Mouse (Mus musculus) midbrain, embryonic 16.5 days (tissue): ENCODE measurements around the gene Naa35. TPM values are rescaled to one million over a fixed set of nuclear protein-coding genes. Genes with fewer than 3 reads are reported as not detected.

Source experiments
- ATAC-seq: fragments of 200-750 bp; cut with Nextera tagmentation; 2 replicates; pipeline ENCODE4 v1.8.0; 2017; ENCODE audit warnings: moderate TSS enrichment
- H3K27ac ChIP-seq: fragments of 300-500 bp; sonication (generic); 2 replicates; pipeline ENCODE4 v1.5.1; 2014; ENCODE audit warnings: mild to moderate bottlenecking, low read length, mixed read lengths
- H3K27me3 ChIP-seq: fragments of 300-500 bp; sonication (generic); 2 replicates; pipeline ENCODE4 v1.6.1; 2014; ENCODE audit warnings: low read depth, low read length, mixed read lengths; ENCODE audit not compliant: control insufficient read depth, insufficient read depth
- H3K36me3 ChIP-seq: fragments of 300-500 bp; sonication (generic); 2 replicates; pipeline ENCODE4 v1.6.1; 2014; ENCODE audit warnings: mild to moderate bottlenecking, low read length, moderate library complexity, mixed read lengths; ENCODE audit not compliant: control insufficient read depth, insufficient read depth
- H3K4me1 ChIP-seq: fragments of 300-500 bp; sonication (generic); 2 replicates; pipeline ENCODE4 v1.6.1; 2014; ENCODE audit warnings: mild to moderate bottlenecking, low read length, mixed read lengths; ENCODE audit not compliant: control insufficient read depth, insufficient read depth
- H3K4me2 ChIP-seq: fragments of 300-500 bp; sonication (generic); 2 replicates; pipeline ENCODE4 v1.6.1; 2014; ENCODE audit warnings: mild to moderate bottlenecking, low read length, mixed read lengths
- H3K4me3 ChIP-seq: fragments of 300-500 bp; sonication (generic); 2 replicates; pipeline ENCODE4 v1.5.1; 2014; ENCODE audit warnings: low read depth, mild to moderate bottlenecking, low read length, moderate library complexity, mixed read lengths
- H3K9ac ChIP-seq: fragments of 300-500 bp; sonication (generic); 2 replicates; pipeline ENCODE4 v1.6.1; 2014; ENCODE audit warnings: low read depth, low read length, mixed read lengths
- H3K9me3 ChIP-seq: fragments of 300-500 bp; sonication (generic); replicated peaks from 2 replicates; pipeline ENCODE4 v1.6.1; 2014; ENCODE audit warnings: mild to moderate bottlenecking, low read length, mixed read lengths; ENCODE audit not compliant: control insufficient read depth, poor library complexity, severe bottlenecking
- WGBS: fragments of 180-500 bp; shearing (Covaris S2); extraction: QIAGEN DNeasy Blood & Tissue Kit; methylation state at CpG from one replicate; pipeline ENCODE4 v1.1.7; 2014; 5-methylcytosine and 5-hydroxymethylcytosine counted together
- polyA plus RNA-seq: library from polyadenylated mRNA; unstranded; fragments of >200 nt; fragmentation: Nextera tagmentation; extraction: Ambion mirVana; gene quantifications from 2 replicates; pipeline ENCODE4 v1.2.1, GENCODE M21; 2015

The Naa35 gene
- polyA plus RNA-seq, 1 experiment from 2014 or later = 148 TPM

GRCm38 (mm10) chr13:59613868-59614267 lies 28.8 kb downstream of the Naa35 start:
- Histone ChIP-seq H3K4me1 (no peaks in the 10 kb centered on the region), H3K9ac (no peak overlapping the region), H3K4me2 (no peak overlapping the region), H3K27ac (no peak overlapping the region), H3K36me3 (peaks cover 35% of the 10 kb centered on the region), H3K4me3 (no peak overlapping the region), H3K9me3 (no peaks in the 10 kb centered on the region), H3K27me3 (no peaks in the 10 kb centered on the region)
- no peak for ATAC-seq
- WGBS = 94% methylated on average over 4 of the region's 4 CpGs

GRCm38 (mm10) chr13:59615152-59615551 lies 30.1 kb downstream of the Naa35 start:
- H3K4me1 ChIP-seq = no peaks in the 10 kb centered on the region
- no peak overlapping the region for H3K4me3 ChIP-seq
- H3K9ac ChIP-seq = no peak overlapping the region
- no peak for ATAC-seq
- H3K4me2 ChIP-seq = no peak overlapping the region
- H3K36me3 ChIP-seq = peaks cover 42% of the 10 kb centered on the region
- WGBS = 93% methylated on average over 4 of the region's 4 CpGs
- H3K9me3 ChIP-seq = no peaks in the 10 kb centered on the region
- no peak overlapping the region for H3K27ac ChIP-seq
- H3K27me3 ChIP-seq = no peaks in the 10 kb centered on the region

- H3K27me3 ChIP-seq = no peaks in the 10 kb centered on the region
- WGBS = 93% methylated on average over 4 of the region's 4 CpGs
- H3K4me3 ChIP-seq = no peak overlapping the region
- H3K36me3 ChIP-seq = peaks cover 42% of the 10 kb centered on the region
- no peak overlapping the region for H3K4me2 ChIP-seq
- H3K27ac ChIP-seq = no peak overlapping the region
- no peaks in the 10 kb centered on the region for H3K4me1 ChIP-seq
- ATAC-seq = no peak
- H3K9me3 ChIP-seq = no peaks in the 10 kb centered on the region
- no peak overlapping the region for H3K9ac ChIP-seq
These were observed 30.5 kb downstream of the Naa35 start for GRCm38 (mm10) chr13:59615554-59615953.

DNA sequence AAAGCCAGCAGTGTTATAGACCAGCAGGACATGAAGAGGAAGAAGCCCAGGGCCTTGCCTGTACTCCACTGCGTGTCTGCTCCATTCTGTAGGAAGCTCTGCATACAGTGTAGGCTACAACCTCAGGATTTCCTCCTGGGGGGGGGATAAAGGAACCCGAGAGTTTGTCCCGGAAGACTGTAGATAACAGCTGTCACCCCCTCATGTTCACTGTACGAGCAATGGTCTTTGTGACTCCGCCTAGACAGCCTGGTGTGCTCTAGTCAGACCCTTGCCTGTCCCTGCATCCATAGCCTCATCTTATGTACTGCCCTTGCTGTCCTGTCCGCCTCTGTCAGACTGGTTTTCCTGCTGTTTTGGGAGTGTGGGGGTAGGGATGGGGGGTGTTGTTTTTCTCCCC lies 33.4 kb downstream of the Naa35 start:
- H3K9me3 ChIP-seq = no peaks in the 10 kb centered on the region
- no peaks in the 10 kb centered on the region for H3K27me3 ChIP-seq
- no peak for ATAC-seq
- no peak overlapping the region for H3K4me3 ChIP-seq
- H3K9ac ChIP-seq = no peak overlapping the region
- peaks cover 39% of the 10 kb centered on the region for H3K36me3 ChIP-seq
- 92% methylated on average over 6 of the region's 6 CpGs for WGBS
- no peak overlapping the region for H3K27ac ChIP-seq
- no peak overlapping the region for H3K4me2 ChIP-seq
- H3K4me1 ChIP-seq = no peaks in the 10 kb centered on the region

- Histone ChIP-seq H3K36me3 (peaks cover 54% of the 10 kb centered on the region), H3K27ac (no peak overlapping the region), H3K4me3 (no peak overlapping the region), H3K4me2 (no peak overlapping the region), H3K9me3 (no peaks in the 10 kb centered on the region), H3K4me1 (no peaks in the 10 kb centered on the region), H3K9ac (no peak overlapping the region), H3K27me3 (no peaks in the 10 kb centered on the region)
- 91% methylated on average over 7 of the region's 7 CpGs for whole genome bisulfite sequencing
- ATAC-seq = no peak
These were observed 36.8 kb downstream of the Naa35 start for GRCm38 (mm10) chr13:59621643-59622489.

- no peak overlapping the region for H3K4me3 ChIP-seq
- no peaks in the 10 kb centered on the region for H3K27me3 ChIP-seq
- no peak for ATAC-seq
- no peaks in the 10 kb centered on the region for H3K9me3 ChIP-seq
- H3K4me2 ChIP-seq = no peak overlapping the region
- H3K36me3 ChIP-seq = peaks cover 43% of the 10 kb centered on the region
- no peak overlapping the region for H3K9ac ChIP-seq
- WGBS = 93% methylated on average over 3 of the region's 3 CpGs
- H3K27ac ChIP-seq = no peak overlapping the region
- H3K4me1 ChIP-seq = no peaks in the 10 kb centered on the region
These were observed 39.3 kb downstream of the Naa35 start for GRCm38 (mm10) chr13:59624389-59624788.

- Histone ChIP-seq H3K9me3 (no peaks in the 10 kb centered on the region), H3K4me1 (no peaks in the 10 kb centered on the region), H3K27ac (no peak overlapping the region), H3K9ac (no peak overlapping the region), H3K4me2 (no peak overlapping the region), H3K4me3 (no peak overlapping the region), H3K27me3 (no peaks in the 10 kb centered on the region), H3K36me3 (peaks cover 43% of the 10 kb centered on the region)
- 95% methylated on average over 5 of the region's 5 CpGs for WGBS
- no peak for ATAC-seq
These were observed 39.8 kb downstream of the Naa35 start for GRCm38 (mm10) chr13:59624903-59625302.

GRCm38 (mm10) chr13:59626739-59627138 lies 41.7 kb downstream of the Naa35 start:
- H3K4me3 ChIP-seq = no peak overlapping the region
- no peak overlapping the region for H3K4me2 ChIP-seq
- peaks cover 49% of the 10 kb centered on the region for H3K36me3 ChIP-seq
- no peak overlapping the region for H3K27ac ChIP-seq
- no peak for ATAC-seq
- no peaks in the 10 kb centered on the region for H3K9me3 ChIP-seq
- H3K27me3 ChIP-seq = no peaks in the 10 kb centered on the region
- 91% methylated on average over 7 of the region's 7 CpGs for WGBS
- H3K4me1 ChIP-seq = no peaks in the 10 kb centered on the region
- H3K9ac ChIP-seq = no peak overlapping the region

DNA sequence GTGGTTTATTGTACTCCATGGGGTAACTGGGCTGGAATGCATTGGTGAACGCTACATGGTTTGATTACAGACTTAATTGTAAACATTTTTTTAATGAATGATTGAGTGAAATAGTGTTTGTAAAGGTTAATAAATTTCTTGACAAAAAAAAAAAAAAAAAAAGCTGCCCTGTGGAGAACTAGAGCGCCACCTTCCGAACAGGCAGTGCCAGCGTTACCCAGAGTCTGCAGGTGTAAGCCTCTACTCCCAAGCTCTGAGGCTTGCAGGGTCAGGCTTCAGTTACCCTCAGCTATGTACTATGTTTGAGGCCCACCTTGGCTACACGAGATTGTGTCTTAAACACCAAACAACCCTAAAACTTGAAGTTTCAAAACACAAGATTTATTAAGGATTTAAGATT lies 49.6 kb downstream of the Naa35 start:
- Histone ChIP-seq H3K27ac (no peak overlapping the region), H3K9me3 (no peaks in the 10 kb centered on the region), H3K4me1 (no peaks in the 10 kb centered on the region), H3K36me3 (peaks cover 50% of the 10 kb centered on the region), H3K27me3 (no peaks in the 10 kb centered on the region), H3K4me3 (no peak overlapping the region), H3K4me2 (no peak overlapping the region), H3K9ac (no peak overlapping the region)
- 74% methylated on average over 5 of the region's 5 CpGs for WGBS
- ATAC-seq = no peak
